Mouse (Mus musculus): ENCODE measurements around the gene Ccdc130. TPM values are rescaled to one million over a fixed set of nuclear protein-coding genes. Genes with fewer than 3 reads are reported as not detected.

Gene Ccdc130
- polyA plus RNA-seq, 1 experiment, result 22.8 TPM

- no peak overlapping the region for H3K27ac ChIP-seq (ENCODE audit: insufficient read depth, low read depth, low read length)
- H3K4me1 ChIP-seq (ENCODE audit: control insufficient read depth, insufficient read depth, low read length), result peaks cover 14% of the 10 kb centered on the region
- TF ChIP-seq POLR2A (IDR thresholded peaks at IDR 0.05; ENCODE audit: borderline replicate concordance, low read depth, low read length) (no peak), CTCF (IDR thresholded peaks at IDR 0.05; ENCODE audit: low read depth, low read length) (no peak)
- no peak overlapping the region for H3K4me3 ChIP-seq (ENCODE audit: insufficient read depth, low read length)
Observed at GRCm38 (mm10) chr8:84280777-84281176, 10.6 kb upstream of the Ccdc130 start.

- H3K27ac ChIP-seq (ENCODE audit: insufficient read depth, low read depth, low read length), result no peak overlapping the region
- no peak overlapping the region for H3K4me3 ChIP-seq (ENCODE audit: insufficient read depth, low read length)
- peaks cover 8% of the 10 kb centered on the region for H3K4me1 ChIP-seq (ENCODE audit: control insufficient read depth, insufficient read depth, low read length)
- no peak for TF ChIP-seq POLR2A (IDR thresholded peaks at IDR 0.05; ENCODE audit: borderline replicate concordance, low read depth, low read length)
- TF ChIP-seq CTCF (IDR thresholded peaks at IDR 0.05; ENCODE audit: low read depth, low read length), result no peak
Observed at GRCm38 (mm10) chr8:84276447-84276846, 6.3 kb upstream of the Ccdc130 start.

GRCm38 (mm10) chr8:84273968-84274367 is 3.8 kb upstream of the Ccdc130 start:
- Histone ChIP-seq H3K4me3 (ENCODE audit: insufficient read depth, low read length) (no peak overlapping the region), H3K27ac (ENCODE audit: insufficient read depth, low read depth, low read length) (no peak overlapping the region), H3K4me1 (ENCODE audit: control insufficient read depth, insufficient read depth, low read length) (peaks cover 15% of the 10 kb centered on the region)
- no peak for TF ChIP-seq CTCF (IDR thresholded peaks at IDR 0.05; ENCODE audit: low read depth, low read length)
- no peak for TF ChIP-seq POLR2A (IDR thresholded peaks at IDR 0.05; ENCODE audit: borderline replicate concordance, low read depth, low read length)

- TF ChIP-seq CTCF (IDR thresholded peaks at IDR 0.05; ENCODE audit: low read depth, low read length) (no peak), POLR2A (IDR thresholded peaks at IDR 0.05; ENCODE audit: borderline replicate concordance, low read depth, low read length) (no peak)
- Histone ChIP-seq H3K4me1 (ENCODE audit: control insufficient read depth, insufficient read depth, low read length) (peaks cover 16% of the 10 kb centered on the region), H3K4me3 (ENCODE audit: insufficient read depth, low read length) (no peak overlapping the region), H3K27ac (ENCODE audit: insufficient read depth, low read depth, low read length) (no peak overlapping the region)
Observed at GRCm38 (mm10) chr8:84272302-84272701, 2.1 kb upstream of the Ccdc130 start.

- peaks cover 13% of the 10 kb centered on the region for H3K4me1 ChIP-seq (ENCODE audit: control insufficient read depth, insufficient read depth, low read length)
- no peak overlapping the region for H3K4me3 ChIP-seq (ENCODE audit: insufficient read depth, low read length)
- no peak for TF ChIP-seq POLR2A (IDR thresholded peaks at IDR 0.05; ENCODE audit: borderline replicate concordance, low read depth, low read length)
- TF ChIP-seq CTCF (IDR thresholded peaks at IDR 0.05; ENCODE audit: low read depth, low read length), result no peak
- no peak overlapping the region for H3K27ac ChIP-seq (ENCODE audit: insufficient read depth, low read depth, low read length)
Observed at GRCm38 (mm10) chr8:84261098-84261497, 9.1 kb downstream of the Ccdc130 start.

- H3K27ac ChIP-seq (ENCODE audit: insufficient read depth, low read depth, low read length), result peak within 1 kb of the TSS; percentile 75
- peak within 1 kb of the TSS; percentile 90 for H3K4me3 ChIP-seq (ENCODE audit: insufficient read depth, low read length)
- no peak for TF ChIP-seq POLR2A (IDR thresholded peaks at IDR 0.05; ENCODE audit: borderline replicate concordance, low read depth, low read length)
- TF ChIP-seq CTCF (IDR thresholded peaks at IDR 0.05; ENCODE audit: low read depth, low read length), result no peak
- H3K4me1 ChIP-seq (ENCODE audit: control insufficient read depth, insufficient read depth, low read length), result peaks cover 17% of the 10 kb centered on the region
Observed at GRCm38 (mm10) chr8:84256822-84257610, 13.2 kb downstream of the Ccdc130 start, which contains the start of gene Mri1. Gene Mri1, minus strand, starts transcription at chr8:84257326.

GRCm38 (mm10) chr8:84256458-84256821 is 13.7 kb downstream of the Ccdc130 start:
- H3K4me1 ChIP-seq (ENCODE audit: control insufficient read depth, insufficient read depth, low read length), result peaks cover 17% of the 10 kb centered on the region
- H3K4me3 ChIP-seq (ENCODE audit: insufficient read depth, low read length), result peak overlapping the region; percentile 90
- H3K27ac ChIP-seq (ENCODE audit: insufficient read depth, low read depth, low read length), result peak overlapping the region; percentile 75
- TF ChIP-seq POLR2A (IDR thresholded peaks at IDR 0.05; ENCODE audit: borderline replicate concordance, low read depth, low read length) (no peak), CTCF (IDR thresholded peaks at IDR 0.05; ENCODE audit: low read depth, low read length) (no peak)

- no peak for TF ChIP-seq POLR2A (IDR thresholded peaks at IDR 0.05; ENCODE audit: borderline replicate concordance, low read depth, low read length)
- no peak for TF ChIP-seq CTCF (IDR thresholded peaks at IDR 0.05; ENCODE audit: low read depth, low read length)
- peak overlapping the region; percentile 90 for H3K4me3 ChIP-seq (ENCODE audit: insufficient read depth, low read length)
- no peak overlapping the region for H3K27ac ChIP-seq (ENCODE audit: insufficient read depth, low read depth, low read length)
- peaks cover 17% of the 10 kb centered on the region for H3K4me1 ChIP-seq (ENCODE audit: control insufficient read depth, insufficient read depth, low read length)
Observed at GRCm38 (mm10) chr8:84255858-84256257, 14.3 kb downstream of the Ccdc130 start.

GRCm38 (mm10) chr8:84249257-84250170 is 20.7 kb downstream of the Ccdc130 start, which contains the start of gene D8Ertd738e:
Gene D8Ertd738e, minus strand, starts transcription at chr8:84249719.
- Histone ChIP-seq H3K4me1 (ENCODE audit: control insufficient read depth, insufficient read depth, low read length) (no peaks in the 10 kb centered on the region), H3K27ac (ENCODE audit: insufficient read depth, low read depth, low read length) (peak within 1 kb of the TSS; percentile 69), H3K4me3 (ENCODE audit: insufficient read depth, low read length) (peak within 1 kb of the TSS; percentile 97)
- TF ChIP-seq CTCF (IDR thresholded peaks at IDR 0.05; ENCODE audit: low read depth, low read length), result no peak
- TF ChIP-seq POLR2A (IDR thresholded peaks at IDR 0.05; ENCODE audit: borderline replicate concordance, low read depth, low read length), result no peak
